Mouse (Mus musculus) CH12.LX (cell line): ENCODE measurements at regions not wholly inside any gene's neighbourhood (a gene's known extent, or its start where the extent isn't known, plus 50 kb on each side); places are given as distances from the start of the nearest gene placed in this dataset.

ENCODE experiments used
- DNase-seq: peaks from one replicate; pipeline ENCODE4 v3.0.0-alpha.2; 2013; ENCODE audit errors: extremely low read depth
- H3K27ac ChIP-seq: 2 replicates; pipeline ENCODE4 v1.5.1; 2012; ENCODE audit warnings: low read depth, mild to moderate bottlenecking, control low read depth, moderate library complexity; ENCODE audit not compliant: insufficient read depth
- H3K27me3 ChIP-seq: replicated peaks from 2 replicates; pipeline ENCODE3; 2012; ENCODE audit warnings: inconsistent platforms
- H3K36me3 ChIP-seq, 2 experiments: replicated peaks in 1 of 2; 2 replicates each; pipeline versions ENCODE3 to v1.6.1; 2012; ENCODE audit warnings: inconsistent platforms in 1 of 2, low read length in 1 of 2, mild to moderate bottlenecking in 1 of 2, mixed read lengths in 1 of 2, moderate library complexity in 1 of 2; ENCODE audit not compliant: control insufficient read depth in 1 of 2, insufficient read depth in 1 of 2
- H3K4me1 ChIP-seq, 2 experiments: 2 replicates each; pipeline ENCODE4 v1.6.1; 2012; ENCODE audit warnings: inconsistent platforms in 1 of 2, moderate library complexity in 1 of 2; ENCODE audit not compliant: insufficient read depth in 2 of 2, control insufficient read depth in 1 of 2
- H3K4me2 ChIP-seq: 2 replicates; pipeline ENCODE4 v1.6.1; 2012; ENCODE audit warnings: low read depth, mild to moderate bottlenecking, control low read depth; ENCODE audit not compliant: poor library complexity, insufficient read depth, severe bottlenecking
- H3K4me3 ChIP-seq, 3 experiments: fragments of 150-350 bp in 1 of 3; sonication (generic) in 1 of 3; replicated peaks in 1 of 3; 2 replicates each; pipeline versions ENCODE3 to v1.5.1; 2011 to 2012; ENCODE audit warnings: low read depth in 2 of 3, low read length in 2 of 3, mild to moderate bottlenecking in 2 of 3, moderate library complexity in 2 of 3, control low read depth in 1 of 3, improper control_type of control experiment in 1 of 3, inconsistent platforms in 1 of 3, mixed read lengths in 1 of 3; ENCODE audit not compliant: poor library complexity in 1 of 3
- H3K79me2 ChIP-seq: replicated peaks from 2 replicates; pipeline ENCODE4 v1.6.1; 2012; ENCODE audit warnings: mild to moderate bottlenecking, moderate library complexity; ENCODE audit not compliant: control insufficient read depth, poor library complexity, insufficient read depth, severe bottlenecking; ENCODE audit errors: extremely low read depth
- H3K9ac ChIP-seq: 2 replicates; pipeline ENCODE4 v1.6.1; 2012; ENCODE audit warnings: low read depth, mild to moderate bottlenecking, control low read depth, moderate library complexity; ENCODE audit not compliant: insufficient read depth
- H3K9me3 ChIP-seq: replicated peaks from 2 replicates; pipeline ENCODE3; 2012; ENCODE audit warnings: low read length, inconsistent platforms, mixed read lengths
- BHLHE40 ChIP-seq: IDR thresholded peaks from 2 replicates; pipeline ENCODE4 v1.6.1; 2011; ENCODE audit warnings: mild to moderate bottlenecking, low read depth, low read length, improper control_type of control experiment
- CHD2 ChIP-seq: IDR thresholded peaks from 2 replicates; pipeline ENCODE4 v1.6.1; 2011; ENCODE audit warnings: low read length, improper control_type of control experiment
- CTCF ChIP-seq, 2 experiments: IDR thresholded peaks in 1 of 2; conservative IDR thresholded peaks in 1 of 2; 2 replicates each; pipeline ENCODE4 v1.5.1; 2011 to 2012; ENCODE audit warnings: low read depth in 2 of 2, low read length in 2 of 2, improper control_type of control experiment in 1 of 2, inconsistent platforms in 1 of 2, mild to moderate bottlenecking in 1 of 2, moderate library complexity in 1 of 2
- E2F4 ChIP-seq: IDR thresholded peaks from 2 replicates; pipeline ENCODE4 v1.6.1; 2011; ENCODE audit warnings: low read depth, low read length, improper control_type of control experiment; ENCODE audit not compliant: insufficient replicate concordance
- GABPA ChIP-seq: IDR thresholded peaks from 2 replicates; pipeline ENCODE4 v1.6.1; 2012; ENCODE audit warnings: low read depth, low read length, improper control_type of control experiment, inconsistent platforms; ENCODE audit not compliant: insufficient replicate concordance
- IRF4 ChIP-seq: IDR thresholded peaks from 2 replicates; pipeline ENCODE4 v1.6.1; 2014; ENCODE audit warnings: low read depth, mild to moderate bottlenecking, inconsistent platforms, low read length, improper control_type of control experiment
- MAX ChIP-seq: IDR thresholded peaks from 2 replicates; pipeline ENCODE4 v1.6.1; 2011; ENCODE audit warnings: low read length, improper control_type of control experiment
- MAZ ChIP-seq: IDR thresholded peaks from 2 replicates; pipeline ENCODE4 v1.6.1; 2012; ENCODE audit warnings: low read depth, mild to moderate bottlenecking, inconsistent platforms, low read length, improper control_type of control experiment, moderate library complexity
- MEF2A ChIP-seq: IDR thresholded peaks from 2 replicates; pipeline ENCODE4 v1.6.1; 2014; ENCODE audit warnings: low read depth, mild to moderate bottlenecking, inconsistent platforms, low read length, improper control_type of control experiment, borderline replicate concordance
- MYC ChIP-seq: IDR thresholded peaks from 2 replicates; pipeline ENCODE4 v1.6.1; 2011; ENCODE audit warnings: low read depth, mild to moderate bottlenecking, improper control_type of control experiment, low read length
- NELFE ChIP-seq: IDR thresholded peaks from 2 replicates; pipeline ENCODE4 v1.6.1; 2011; ENCODE audit warnings: low read depth, low read length, improper control_type of control experiment
- NRF1 ChIP-seq: IDR thresholded peaks from 2 replicates; pipeline ENCODE4 v1.6.1; 2014; ENCODE audit warnings: low read depth, mild to moderate bottlenecking, inconsistent platforms, low read length, improper control_type of control experiment, moderate library complexity
- POLR2A ChIP-seq: IDR thresholded peaks from 2 replicates; pipeline ENCODE4 v1.6.1; 2011; ENCODE audit warnings: low read depth, mild to moderate bottlenecking, improper control_type of control experiment, low read length
- RAD21 ChIP-seq: IDR thresholded peaks from 2 replicates; pipeline ENCODE4 v1.6.1; 2011; ENCODE audit warnings: low read depth, mild to moderate bottlenecking, low read length, improper control_type of control experiment, moderate library complexity
- RCOR1 ChIP-seq: conservative IDR thresholded peaks from 2 replicates; pipeline ENCODE4 v1.6.1; 2012; ENCODE audit warnings: low read depth, mild to moderate bottlenecking, inconsistent platforms, low read length, improper control_type of control experiment
- SMC3 ChIP-seq: IDR thresholded peaks from 2 replicates; pipeline ENCODE4 v1.6.1; 2011; ENCODE audit warnings: low read depth, low read length, improper control_type of control experiment
- TBP ChIP-seq: conservative IDR thresholded peaks from 2 replicates; pipeline ENCODE4 v1.6.1; 2011; ENCODE audit warnings: low read depth, low read length, improper control_type of control experiment
- UBTF ChIP-seq: IDR thresholded peaks from 2 replicates; pipeline ENCODE4 v1.6.1; 2012; ENCODE audit warnings: low read depth, mild to moderate bottlenecking, inconsistent platforms, low read length, improper control_type of control experiment, moderate library complexity
- USF2 ChIP-seq: conservative IDR thresholded peaks from 2 replicates; pipeline ENCODE4 v1.6.1; 2011; ENCODE audit warnings: low read depth, low read length, improper control_type of control experiment
- ZKSCAN1 ChIP-seq: IDR thresholded peaks from 2 replicates; pipeline ENCODE4 v1.6.1; 2012; ENCODE audit warnings: low read depth, inconsistent platforms, low read length, improper control_type of control experiment, borderline replicate concordance
- dilution Hi-C: fragments of 300-500 bp; cut with MboI; formaldehyde crosslinking; loops from 2 replicates; pipeline ENCODE4 v1.14.3; 2020; ENCODE audit warnings: low sequenced_read_pairs; ENCODE audit not compliant: extremely low pct_unique_long_range_greater_than_20kb, extremely low pct_ligation_motif_present
- in situ Hi-C: fragments of 300-500 bp; cut with MboI; formaldehyde crosslinking; loops from 3 replicates; pipeline ENCODE4 v1.14.3; 2019; ENCODE audit warnings: low sequenced_read_pairs, low pct_ligation_motif_present, low pct_unique_long_range_greater_than_20kb, mixed read lengths

- Histone ChIP-seq H3K27ac (no peak overlapping the region), H3K4me1 (peaks cover 8 to 18% of the 10 kb centered on the region in 2 experiments), H3K36me3 (no peaks in the 10 kb centered on the region), H3K4me2 (peak overlapping the region; percentile 88), H3K79me2 (no peaks in the 10 kb centered on the region), H3K4me3 (peak overlapping the region in 1 of 3 experiments; percentile 24), H3K27me3 (no peaks in the 10 kb centered on the region), H3K9me3 (no peaks in the 10 kb centered on the region), H3K9ac (peak overlapping the region; percentile 47; the same call in 1 of the 2 replicates)
- TF ChIP-seq SMC3: peak; percentile 57
- TF ChIP-seq NRF1: no peak
- no peak for TF ChIP-seq MAZ
- peak; percentile 44 to 86; a peak in 3 of 4 replicates for TF ChIP-seq CTCF (conservative IDR thresholded peaks at IDR 0.05 in 1 of 2, IDR thresholded peaks at IDR 0.05 in 1 of 2; ENCODE audit: low read depth in 2 of 2, low read length in 2 of 2)
- peak; percentile 65 for TF ChIP-seq RAD21
- TF ChIP-seq IRF4: peak; percentile 37; the same call in 1 of the 2 replicates
- no peak for TF ChIP-seq RCOR1
- no peak for TF ChIP-seq TBP
- in situ Hi-C loops: no loop called here
- dilution Hi-C loops: no loop called here
- peak; percentile 69 for DNase-seq
Measured at GRCm38 (mm10) chr1:52302557-52302956, 69.5 kb upstream of the Gls start.

DNA sequence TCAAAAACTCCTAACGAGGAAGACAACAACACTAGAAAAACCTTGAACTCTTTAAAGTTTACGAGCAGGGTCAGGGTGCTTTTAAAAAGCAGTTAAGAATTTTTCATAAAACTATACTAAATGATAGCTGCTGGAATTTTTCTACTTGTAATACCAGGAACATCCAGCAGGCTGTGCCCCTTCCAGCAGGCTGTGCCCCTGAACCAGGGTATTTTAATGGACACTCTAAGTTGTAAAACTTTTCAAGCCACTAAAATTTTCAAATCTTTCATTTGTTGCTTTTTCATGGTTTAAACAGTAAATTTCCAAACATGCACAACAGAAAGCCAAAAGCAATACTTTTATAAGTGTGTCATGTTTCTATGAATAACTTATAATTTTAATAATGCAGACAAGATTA, 68.2 kb upstream of the Gls start:
- dilution Hi-C loops (no loop called here), in situ Hi-C loops (no loop called here)
- Histone ChIP-seq H3K9ac (no peak overlapping the region), H3K79me2 (no peaks in the 10 kb centered on the region), H3K27ac (no peak overlapping the region), H3K36me3 (no peaks in the 10 kb centered on the region), H3K27me3 (no peaks in the 10 kb centered on the region), H3K4me3 (no peak overlapping the region), H3K9me3 (no peaks in the 10 kb centered on the region), H3K4me2 (no peak overlapping the region), H3K4me1 (peaks cover 8 to 18% of the 10 kb centered on the region in 2 experiments)
- TF ChIP-seq BHLHE40 (no peak), MEF2A (no peak), CHD2 (no peak), MAX (no peak), NRF1 (no peak), NELFE (no peak), UBTF (no peak), SMC3 (peak; percentile 63), CTCF (conservative IDR thresholded peaks at IDR 0.05 in 1 of 2, IDR thresholded peaks at IDR 0.05 in 1 of 2; ENCODE audit: low read depth in 2 of 2, low read length in 2 of 2) (peak; percentile 50 to 74; a peak in 3 of 4 replicates), MYC (no peak), RAD21 (peak; percentile 65), POLR2A (no peak), GABPA (no peak), E2F4 (no peak), ZKSCAN1 (no peak), USF2 (no peak)
- peak; percentile 46 for DNase-seq
